Mouse (Mus musculus) neural tube, embryonic 12.5 days (tissue): ENCODE measurements around the gene Trim6. TPM values are rescaled to one million over a fixed set of nuclear protein-coding genes. Genes with fewer than 3 reads are reported as not detected.

ENCODE experiments used
- ATAC-seq: fragments of 200-750 bp; cut with Nextera tagmentation; 2 replicates; pipeline ENCODE4 v1.8.0; 2017; ENCODE audit warnings: low read depth, mild to moderate bottlenecking, moderate TSS enrichment, moderate library complexity; ENCODE audit not compliant: low FRiP score
- H3K27ac ChIP-seq: fragments of 300-500 bp; sonication (generic); 2 replicates; pipeline ENCODE4 v1.5.1; 2016
- H3K27me3 ChIP-seq: fragments of 300-500 bp; sonication (generic); replicated peaks from 2 replicates; pipeline ENCODE4 v1.6.1; 2016; ENCODE audit warnings: mild to moderate bottlenecking
- H3K36me3 ChIP-seq: fragments of 300-500 bp; sonication (generic); 2 replicates; pipeline ENCODE4 v1.6.1; 2016; ENCODE audit warnings: mild to moderate bottlenecking
- H3K4me1 ChIP-seq: fragments of 300-500 bp; sonication (generic); 2 replicates; pipeline ENCODE4 v1.6.1; 2016
- H3K4me2 ChIP-seq: fragments of 300-500 bp; sonication (generic); replicated peaks from 2 replicates; pipeline ENCODE4 v1.6.1; 2016; ENCODE audit warnings: mild to moderate bottlenecking
- H3K4me3 ChIP-seq: fragments of 300-500 bp; sonication (generic); 2 replicates; pipeline ENCODE4 v1.5.1; 2016
- H3K9ac ChIP-seq: fragments of 300-500 bp; sonication (generic); 2 replicates; pipeline ENCODE4 v1.6.1; 2016; ENCODE audit warnings: mild to moderate bottlenecking
- H3K9me3 ChIP-seq: fragments of 300-500 bp; sonication (generic); 2 replicates; pipeline ENCODE4 v1.6.1; 2016; ENCODE audit warnings: mild to moderate bottlenecking
- WGBS: fragments of 180-500 bp; shearing (Covaris S2); methylation state at CpG from one replicate; pipeline ENCODE4 v1.1.7; 2016; 5-methylcytosine and 5-hydroxymethylcytosine counted together
- polyA plus RNA-seq: library from polyadenylated mRNA; unstranded; fragments of >200 nt; fragmentation: Nextera tagmentation; extraction: Ambion mirVana; gene quantifications from 2 replicates; pipeline ENCODE4 v1.2.1, GENCODE M21; 2016

Trim6 gene
- polyA plus RNA-seq = 1.2 TPM in 2 replicates

DNA sequence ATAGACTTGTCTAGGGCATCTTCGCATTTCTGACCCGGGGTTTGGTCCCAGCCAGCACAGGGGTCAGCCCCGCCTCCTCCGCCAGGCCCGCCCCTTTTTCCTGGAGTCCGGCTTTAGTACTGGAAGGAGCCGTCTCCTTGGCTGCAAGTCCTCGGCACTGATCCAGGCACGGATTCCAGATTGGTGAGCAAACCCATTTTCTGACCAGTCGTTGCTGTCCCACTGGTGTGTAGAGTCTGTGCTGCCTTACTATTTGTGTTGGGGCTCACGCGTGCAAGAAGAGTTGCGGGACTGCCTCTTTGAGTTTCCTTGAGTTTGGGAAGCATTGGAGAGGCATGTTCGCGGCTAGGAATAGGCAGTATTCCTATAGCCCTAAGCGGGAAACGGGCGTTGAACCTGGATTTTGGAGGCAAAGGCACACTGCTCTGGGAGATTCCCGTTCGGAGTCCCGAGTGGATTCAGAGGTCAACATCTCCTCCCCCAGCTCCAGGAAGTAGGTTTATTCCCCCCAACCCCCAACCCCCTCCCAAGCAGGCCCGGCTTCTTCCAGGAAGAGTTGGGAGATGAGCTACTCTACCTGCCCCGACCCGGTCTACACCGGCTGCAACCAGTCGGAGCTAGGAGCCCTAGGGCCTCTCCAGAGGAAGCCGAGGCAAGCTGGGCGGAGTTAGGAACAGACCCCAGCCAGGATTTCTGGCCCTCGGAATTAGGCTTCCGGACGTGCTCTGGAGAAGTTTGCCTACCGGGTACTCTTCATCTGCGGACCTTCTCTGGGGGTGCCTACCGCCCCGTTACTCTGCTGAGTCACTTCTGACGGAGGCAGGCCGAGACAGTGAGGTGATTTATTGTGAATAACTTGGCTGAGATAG lies at the start of gene Trim6:
TSS of gene Trim6 (plus strand) at position 93 of the 869 bp plus-strand sequence.
- Histone ChIP-seq H3K27ac (no peak within 1 kb of the TSS), H3K4me2 (peak within 1 kb of the TSS; percentile 62), H3K36me3 (no peaks in the 10 kb centered on the region), H3K9ac (0 out of 2 replicates have a peak within 1 kb of the TSS, but pooled peaks have one; percentile 35), H3K9me3 (no peaks in the 10 kb centered on the region), H3K4me1 (0 out of 2 replicates have a peak, but pooled peaks cover 7% of the 10 kb centered on the region), H3K27me3 (no peaks in the 10 kb centered on the region), H3K4me3 (peak within 1 kb of the TSS; percentile 24)
- WGBS = 1% methylated on average over 37 of the region's 37 CpGs
- ATAC-seq = peak; percentile 77

DNA sequence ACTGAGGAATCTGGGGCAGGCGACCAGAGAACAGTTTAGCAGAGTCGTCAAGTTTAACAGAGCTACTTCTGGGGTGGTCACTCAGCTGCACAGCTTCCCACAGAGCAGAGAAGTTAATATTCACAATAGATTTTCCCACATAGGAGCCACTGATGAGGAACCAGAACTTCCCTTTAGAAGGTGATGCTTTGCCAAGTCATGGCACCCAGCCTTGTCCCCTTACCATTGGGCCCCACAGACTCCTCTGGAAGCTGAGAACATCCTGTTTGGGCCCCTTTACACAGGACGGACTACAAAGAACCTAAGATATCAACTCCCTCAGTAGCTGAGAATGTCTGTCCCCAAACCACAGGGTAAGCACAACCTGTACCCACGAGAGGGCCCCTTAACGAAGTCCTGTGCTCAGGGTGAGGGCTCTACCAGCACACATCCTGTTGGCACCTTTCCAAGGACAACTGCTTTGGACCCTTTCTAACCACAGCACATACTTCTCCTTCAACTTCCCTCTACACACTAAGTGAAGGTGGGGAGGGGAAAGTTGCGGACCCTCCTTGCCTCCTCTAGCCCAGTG lies 48.9 kb upstream of the Trim6 start:
- Histone ChIP-seq H3K4me1 (no peaks in the 10 kb centered on the region), H3K9me3 (no peaks in the 10 kb centered on the region), H3K27me3 (no peaks in the 10 kb centered on the region), H3K27ac (no peak overlapping the region), H3K9ac (no peak overlapping the region), H3K4me3 (no peak overlapping the region), H3K4me2 (no peak overlapping the region), H3K36me3 (no peaks in the 10 kb centered on the region)
- ATAC-seq = no peak
- 82% methylated on average over 6 of the region's 6 CpGs for WGBS

DNA sequence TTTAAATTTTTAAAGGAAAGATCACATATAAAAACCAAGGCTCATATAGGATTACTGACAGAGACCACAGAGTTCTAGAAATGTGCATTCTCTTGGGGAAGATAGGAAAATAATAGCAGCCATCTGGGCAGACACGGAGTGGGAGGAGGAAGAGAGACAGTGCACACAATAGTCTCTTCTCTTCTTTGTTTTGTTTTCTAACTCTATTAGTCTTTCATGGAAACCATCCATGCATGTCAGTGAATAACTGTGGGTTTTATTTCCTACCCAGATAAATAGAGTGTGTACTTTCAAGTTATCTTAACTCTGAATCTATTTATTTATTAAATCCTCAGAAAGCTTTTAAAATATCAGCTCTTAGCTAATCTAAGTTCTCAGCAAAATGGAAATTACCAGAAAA lies 43.5 kb upstream of the Trim6 start:
- Histone ChIP-seq H3K9me3 (no peaks in the 10 kb centered on the region), H3K4me1 (no peaks in the 10 kb centered on the region), H3K9ac (no peak overlapping the region), H3K27ac (no peak overlapping the region), H3K4me3 (no peak overlapping the region), H3K27me3 (no peaks in the 10 kb centered on the region), H3K4me2 (no peak overlapping the region), H3K36me3 (no peaks in the 10 kb centered on the region)
- WGBS = 15% methylated on average over 1 of the region's 1 CpGs
- no peak for ATAC-seq

DNA sequence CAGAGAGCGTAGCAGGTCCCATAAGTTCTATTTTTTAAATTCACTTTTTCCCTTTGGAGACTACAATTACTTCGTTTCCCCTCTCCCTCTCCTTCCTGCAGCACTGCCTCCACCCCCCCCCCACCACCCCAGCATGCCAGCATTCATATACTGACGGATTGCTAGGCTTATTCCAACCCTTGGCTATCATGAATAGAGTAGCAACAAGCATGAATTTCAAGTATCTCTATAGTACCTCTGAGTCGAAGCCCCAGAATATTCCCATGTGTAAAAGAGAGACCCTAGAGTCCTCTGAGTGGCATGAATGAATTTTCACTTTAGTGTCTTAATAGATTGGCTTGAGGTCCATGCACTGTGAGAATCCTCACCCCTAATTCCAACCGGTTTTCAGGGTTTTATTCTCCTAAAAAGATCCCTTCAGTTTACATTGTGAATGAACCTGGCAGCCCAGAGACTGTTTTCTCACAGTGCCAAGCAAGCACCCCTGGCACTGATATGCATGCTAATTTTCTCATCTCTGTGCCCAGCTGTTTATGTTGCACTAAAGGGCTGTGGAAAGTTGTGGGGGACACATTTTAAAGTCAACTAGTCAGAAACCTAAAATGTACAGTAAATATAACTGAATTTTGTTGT lies 40.1 kb upstream of the Trim6 start:
- Histone ChIP-seq H3K4me2 (no peak overlapping the region), H3K27me3 (no peaks in the 10 kb centered on the region), H3K9me3 (no peaks in the 10 kb centered on the region), H3K4me3 (no peak overlapping the region), H3K36me3 (no peaks in the 10 kb centered on the region), H3K4me1 (no peaks in the 10 kb centered on the region), H3K27ac (no peak overlapping the region), H3K9ac (no peak overlapping the region)
- 73% methylated on average over 5 of the region's 5 CpGs for WGBS
- no peak for ATAC-seq

- no peaks in the 10 kb centered on the region for H3K36me3 ChIP-seq
- ATAC-seq = no peak
- WGBS = 84% methylated on average over 1 of the region's 1 CpGs
Measured at GRCm38 (mm10) chr7:104179074-104179473, 39.5 kb upstream of the Trim6 start.

DNA sequence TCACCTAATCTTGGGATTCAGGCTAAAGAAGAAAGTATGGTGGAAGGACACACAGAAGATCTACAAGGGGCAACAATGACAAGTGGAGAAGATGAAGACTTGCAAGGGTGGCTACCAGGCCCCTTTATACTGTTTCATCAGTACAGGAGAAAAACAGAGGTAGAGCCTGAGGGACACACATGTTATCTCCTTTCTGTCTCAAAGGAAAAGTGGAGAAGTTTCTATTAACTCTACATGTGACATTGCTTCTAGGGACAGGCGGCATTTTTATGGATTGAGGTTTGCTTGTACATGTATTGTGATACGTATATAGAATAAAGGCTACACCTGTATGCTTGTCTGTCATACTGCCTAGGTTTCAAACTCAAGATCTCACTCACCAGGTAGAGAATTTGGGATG lies 35.3 kb upstream of the Trim6 start, which contains the start of gene Olfr648:
TSS of gene Olfr648 (minus strand) at position 101 of the 400 bp plus-strand sequence.
- H3K9me3 ChIP-seq = no peaks in the 10 kb centered on the region
- H3K27ac ChIP-seq = no peak within 1 kb of the TSS
- no peak within 1 kb of the TSS for H3K4me3 ChIP-seq
- no peaks in the 10 kb centered on the region for H3K4me1 ChIP-seq
- no peaks in the 10 kb centered on the region for H3K36me3 ChIP-seq
- H3K9ac ChIP-seq = no peak within 1 kb of the TSS
- ATAC-seq = no peak
- no peak within 1 kb of the TSS for H3K4me2 ChIP-seq
- 96% methylated on average over 2 of the region's 2 CpGs for WGBS
- H3K27me3 ChIP-seq = no peaks in the 10 kb centered on the region

More at GRCm38 (mm10) chr7:104179074-104179473, 39.5 kb upstream of the Trim6 start:
- Histone ChIP-seq H3K9me3 (no peaks in the 10 kb centered on the region), H3K4me1 (no peaks in the 10 kb centered on the region), H3K4me3 (no peak overlapping the region), H3K27me3 (no peaks in the 10 kb centered on the region), H3K9ac (no peak overlapping the region), H3K4me2 (no peak overlapping the region), H3K27ac (no peak overlapping the region)

GRCm38 (mm10) chr7:104191275-104191674 lies 27.3 kb upstream of the Trim6 start:
- Histone ChIP-seq H3K4me3 (no peak overlapping the region), H3K4me2 (no peak overlapping the region), H3K9ac (no peak overlapping the region), H3K27ac (no peak overlapping the region), H3K9me3 (no peaks in the 10 kb centered on the region), H3K27me3 (no peaks in the 10 kb centered on the region), H3K4me1 (no peaks in the 10 kb centered on the region), H3K36me3 (no peaks in the 10 kb centered on the region)
- ATAC-seq = no peak
- WGBS = 69% methylated on average over 9 of the region's 9 CpGs

DNA sequence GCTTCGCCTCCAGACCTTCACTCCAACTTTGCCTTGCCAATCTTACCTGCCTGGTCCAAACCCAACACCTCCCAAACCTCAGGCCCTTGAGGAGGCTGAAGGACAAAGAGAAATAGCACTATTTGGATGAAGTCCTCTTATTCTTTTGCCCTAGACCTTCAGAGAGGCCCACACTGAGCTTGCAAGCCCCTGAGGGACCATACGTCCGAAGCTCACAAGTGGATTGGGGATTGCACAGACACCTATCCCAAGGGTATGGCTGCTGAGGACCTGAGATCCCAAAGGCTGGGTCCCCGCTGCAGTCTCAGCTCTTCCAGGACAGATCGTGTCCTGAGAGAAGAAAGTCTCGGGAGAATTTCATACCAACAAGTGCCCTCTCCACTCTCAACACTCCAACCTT lies 22.7 kb upstream of the Trim6 start, which contains the start of gene Olfr649:
TSS of gene Olfr649 (minus strand) at position 101 of the 400 bp plus-strand sequence.
- Histone ChIP-seq H3K4me2 (no peak within 1 kb of the TSS), H3K27ac (no peak within 1 kb of the TSS), H3K9ac (no peak within 1 kb of the TSS), H3K4me1 (no peaks in the 10 kb centered on the region), H3K9me3 (no peaks in the 10 kb centered on the region), H3K36me3 (no peaks in the 10 kb centered on the region), H3K4me3 (no peak within 1 kb of the TSS), H3K27me3 (no peaks in the 10 kb centered on the region)
- ATAC-seq = no peak
- WGBS = 91% methylated on average over 6 of the region's 6 CpGs

GRCm38 (mm10) chr7:104199822-104200221 lies 18.8 kb upstream of the Trim6 start:
- no peak overlapping the region for H3K27ac ChIP-seq
- H3K9ac ChIP-seq = no peak overlapping the region
- H3K4me2 ChIP-seq = no peak overlapping the region
- ATAC-seq = peak; percentile 68; the same call in 1 of the 2 replicates
- no peak overlapping the region for H3K4me3 ChIP-seq
- WGBS = 9% methylated on average over 5 of the region's 5 CpGs
- H3K27me3 ChIP-seq = no peaks in the 10 kb centered on the region
- H3K4me1 ChIP-seq = no peaks in the 10 kb centered on the region
- no peaks in the 10 kb centered on the region for H3K9me3 ChIP-seq
- H3K36me3 ChIP-seq = no peaks in the 10 kb centered on the region

DNA sequence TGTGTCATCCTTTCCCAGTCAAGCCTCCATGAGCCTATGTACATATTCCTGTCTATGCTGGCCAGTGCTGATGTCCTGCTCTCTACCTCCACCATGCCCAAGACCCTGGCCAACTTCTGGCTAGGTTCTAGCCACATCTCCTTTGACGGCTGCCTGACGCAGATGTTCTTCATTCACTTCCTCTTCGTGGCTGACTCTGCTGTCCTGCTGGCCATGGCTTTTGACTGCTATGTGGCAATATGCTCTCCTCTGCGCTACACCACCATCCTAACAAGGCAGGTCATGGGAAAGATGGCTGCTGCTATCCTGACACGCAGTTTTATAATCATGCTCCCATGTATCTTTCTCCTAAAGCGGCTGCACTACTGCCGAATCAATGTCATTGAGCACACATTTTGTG lies 12.4 kb upstream of the Trim6 start:
- Histone ChIP-seq H3K27me3 (no peaks in the 10 kb centered on the region), H3K4me2 (no peak overlapping the region), H3K27ac (no peak overlapping the region), H3K9ac (no peak overlapping the region), H3K9me3 (no peaks in the 10 kb centered on the region), H3K36me3 (no peaks in the 10 kb centered on the region), H3K4me1 (no peaks in the 10 kb centered on the region), H3K4me3 (no peak overlapping the region)
- 93% methylated on average over 7 of the region's 7 CpGs for WGBS
- ATAC-seq = no peak

DNA sequence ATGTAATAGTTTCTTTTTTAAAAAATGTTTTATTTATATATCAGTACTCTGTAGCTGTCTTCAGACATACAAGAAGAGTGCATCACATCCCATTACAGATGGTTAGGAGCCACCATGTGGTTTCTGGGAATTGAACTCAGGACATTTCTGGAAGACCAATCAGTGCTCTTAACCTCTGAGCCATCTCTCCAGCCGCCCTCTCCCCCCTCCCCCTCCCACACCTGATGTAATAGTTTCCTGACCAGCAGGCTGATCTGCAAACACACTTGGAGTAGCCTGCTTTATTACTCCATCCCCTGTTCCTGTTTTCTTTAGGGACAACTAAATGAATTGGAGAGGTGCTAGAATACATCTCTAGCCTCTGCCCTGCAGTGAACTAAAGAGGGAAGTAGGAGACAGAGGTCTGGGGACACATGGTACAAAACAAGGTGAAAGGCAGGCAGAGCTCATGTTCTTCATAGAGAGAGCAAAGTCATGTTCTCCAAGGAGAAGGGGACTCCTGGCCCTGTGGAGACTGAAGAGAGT lies 2.5 kb upstream of the Trim6 start:
- no peaks in the 10 kb centered on the region for H3K9me3 ChIP-seq
- H3K4me3 ChIP-seq = no peak overlapping the region
- H3K9ac ChIP-seq = no peak overlapping the region
- ATAC-seq = no peak
- H3K36me3 ChIP-seq = no peaks in the 10 kb centered on the region
- WGBS = 71% methylated on average over 1 of the region's 1 CpGs
- H3K4me1 ChIP-seq = 0 out of 2 replicates have a peak, but pooled peaks cover 7% of the 10 kb centered on the region
- H3K27me3 ChIP-seq = no peaks in the 10 kb centered on the region
- no peak overlapping the region for H3K27ac ChIP-seq
- H3K4me2 ChIP-seq = no peak overlapping the region

DNA sequence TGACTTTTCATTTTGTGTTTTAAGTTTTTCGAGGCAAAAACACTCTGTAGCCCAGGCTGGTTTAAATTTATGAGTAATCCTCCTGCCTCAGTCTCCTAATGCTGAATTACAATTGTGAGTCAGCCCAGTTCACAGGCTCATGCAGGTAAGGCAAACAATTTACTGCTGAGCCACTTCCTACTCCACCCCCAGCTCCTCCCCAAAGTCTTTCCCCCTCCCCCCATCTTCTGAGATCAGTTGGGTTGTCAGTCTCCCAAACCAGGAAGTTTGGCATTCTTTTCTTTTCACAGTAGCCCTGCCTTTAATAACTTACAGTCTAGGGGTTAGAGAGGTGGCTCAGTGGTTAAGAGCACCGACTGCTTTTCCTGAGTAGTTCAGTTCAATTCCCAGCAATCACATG lies 712 bp upstream of the Trim6 start:
- H3K9ac ChIP-seq = no peak overlapping the region
- WGBS = 81% methylated on average over 2 of the region's 2 CpGs

More for the DNA sequence above, 712 bp upstream of the Trim6 start:
- Histone ChIP-seq H3K9me3 (no peaks in the 10 kb centered on the region), H3K4me1 (0 out of 2 replicates have a peak, but pooled peaks cover 7% of the 10 kb centered on the region), H3K36me3 (no peaks in the 10 kb centered on the region), H3K27me3 (no peaks in the 10 kb centered on the region), H3K4me2 (no peak overlapping the region), H3K4me3 (no peak overlapping the region), H3K27ac (no peak overlapping the region)
- no peak for ATAC-seq
